Mouse (Mus musculus): Measurements from ENCODE around the gene Hhatl. TPM values are rescaled to one million over a fixed set of nuclear protein-coding genes. Genes with fewer than 3 reads are reported as not detected.

Hhatl gene
- polyA plus RNA-seq, 1 experiment from 2014 or later, result 0.15 TPM

- WGBS, result 93% methylated on average over 19 of the region's 19 CpGs
- ATAC-seq (ENCODE audit: low FRiP score), result no peak
- H3K27me3 ChIP-seq, result no peaks in the 10 kb centered on the region
- no peaks in the 10 kb centered on the region for H3K9me3 ChIP-seq (replicated peaks)
- H3K27ac ChIP-seq, result no peak overlapping the region
- H3K4me2 ChIP-seq (replicated peaks), result no peak overlapping the region
- H3K4me3 ChIP-seq, result no peak overlapping the region
- peaks cover 26% of the 10 kb centered on the region for H3K4me1 ChIP-seq
- no peak overlapping the region for H3K9ac ChIP-seq
- peaks cover 58% of the 10 kb centered on the region for H3K36me3 ChIP-seq
Observed at GRCm38 (mm10) chr9:121763716-121764115, 28.6 kb downstream of the Hhatl start.

- H3K9ac ChIP-seq, result no peak overlapping the region
- H3K4me1 ChIP-seq, result peaks cover 35% of the 10 kb centered on the region
- ATAC-seq (ENCODE audit: low FRiP score), result no peak
- no peaks in the 10 kb centered on the region for H3K9me3 ChIP-seq (replicated peaks)
- H3K4me3 ChIP-seq, result no peak overlapping the region
- H3K27me3 ChIP-seq, result no peaks in the 10 kb centered on the region
- peaks cover 49% of the 10 kb centered on the region for H3K36me3 ChIP-seq
- no peak overlapping the region for H3K4me2 ChIP-seq (replicated peaks)
- 85% methylated on average over 25 of the region's 25 CpGs for WGBS
- H3K27ac ChIP-seq, result no peak overlapping the region
Observed at GRCm38 (mm10) chr9:121762761-121763160, 29.5 kb downstream of the Hhatl start.

- Histone ChIP-seq H3K4me1 (peaks cover 39% of the 10 kb centered on the region), H3K27me3 (no peaks in the 10 kb centered on the region), H3K4me3 (no peak overlapping the region), H3K9me3 (replicated peaks) (no peaks in the 10 kb centered on the region), H3K4me2 (replicated peaks) (no peak overlapping the region), H3K36me3 (peaks cover 44% of the 10 kb centered on the region), H3K9ac (no peak overlapping the region), H3K27ac (no peak overlapping the region)
- 83% methylated on average over 10 of the region's 10 CpGs for WGBS
- no peak for ATAC-seq (ENCODE audit: low FRiP score)
Observed at GRCm38 (mm10) chr9:121762248-121762647, 30.1 kb downstream of the Hhatl start.

GRCm38 (mm10) chr9:121761787-121762186, 30.5 kb downstream of the Hhatl start:
- Histone ChIP-seq H3K9ac (0 out of 2 replicates have a peak overlapping the region, but pooled peaks have one; percentile 2), H3K4me2 (replicated peaks) (0 out of 2 replicates have a peak overlapping the region, but pooled peaks have one; percentile 95), H3K4me1 (peaks cover 39% of the 10 kb centered on the region), H3K36me3 (peaks cover 42% of the 10 kb centered on the region), H3K27ac (peak overlapping the region; percentile 12; the same call in 1 of the 2 replicates), H3K4me3 (no peak overlapping the region), H3K27me3 (no peaks in the 10 kb centered on the region), H3K9me3 (replicated peaks) (no peaks in the 10 kb centered on the region)
- ATAC-seq (ENCODE audit: low FRiP score), result no peak
- 64% methylated on average over 8 of the region's 8 CpGs for WGBS

- Histone ChIP-seq H3K9me3 (replicated peaks) (no peaks in the 10 kb centered on the region), H3K27ac (0 out of 2 replicates have a peak overlapping the region, but pooled peaks have one; percentile 91), H3K9ac (peak overlapping the region; percentile 94), H3K27me3 (no peaks in the 10 kb centered on the region), H3K4me3 (peak overlapping the region; percentile 89), H3K4me2 (replicated peaks) (peak overlapping the region; percentile 95), H3K36me3 (peaks cover 38% of the 10 kb centered on the region), H3K4me1 (peaks cover 39% of the 10 kb centered on the region)
- no peak for ATAC-seq (ENCODE audit: low FRiP score)
- WGBS, result 62% methylated on average over 10 of the region's 10 CpGs
Observed at GRCm38 (mm10) chr9:121761091-121761665, 31.1 kb downstream of the Hhatl start.

GRCm38 (mm10) chr9:121760271-121761090, 31.8 kb downstream of the Hhatl start:
- 1% methylated on average over 43 of the region's 43 CpGs for WGBS
- ATAC-seq (ENCODE audit: low FRiP score), result peak; percentile 53
- Histone ChIP-seq H3K4me1 (peaks cover 39% of the 10 kb centered on the region), H3K27me3 (no peaks in the 10 kb centered on the region), H3K36me3 (peaks cover 35% of the 10 kb centered on the region), H3K9ac (peak overlapping the region; percentile 94), H3K27ac (peak overlapping the region; percentile 91), H3K9me3 (replicated peaks) (no peaks in the 10 kb centered on the region), H3K4me3 (peak overlapping the region; percentile 89), H3K4me2 (replicated peaks) (peak overlapping the region; percentile 95)

- peak within 1 kb of the TSS; percentile 89 for H3K4me3 ChIP-seq
- 1% methylated on average over 73 of the region's 97 CpGs for WGBS
- peak; percentile 83 for ATAC-seq (ENCODE audit: low FRiP score)
- H3K4me1 ChIP-seq, result peaks cover 37% of the 10 kb centered on the region
- H3K27me3 ChIP-seq, result no peaks in the 10 kb centered on the region
- peak within 1 kb of the TSS; percentile 91 for H3K27ac ChIP-seq
- H3K9me3 ChIP-seq (replicated peaks), result no peaks in the 10 kb centered on the region
- peaks cover 35% of the 10 kb centered on the region for H3K36me3 ChIP-seq
- peak within 1 kb of the TSS; percentile 95 for H3K4me2 ChIP-seq (replicated peaks)
- H3K9ac ChIP-seq, result peak within 1 kb of the TSS; percentile 94
Observed at GRCm38 (mm10) chr9:121759091-121760081, 32.9 kb downstream of the Hhatl start, which contains the start of gene Zfp651. Zfp651 (plus strand) TSS chr9:121759330.

GRCm38 (mm10) chr9:121757835-121758814, 34.2 kb downstream of the Hhatl start:
- peak overlapping the region; percentile 44 for H3K27ac ChIP-seq
- H3K4me2 ChIP-seq (replicated peaks), result peak overlapping the region; percentile 95
- H3K4me1 ChIP-seq, result peaks cover 36% of the 10 kb centered on the region
- ATAC-seq (ENCODE audit: low FRiP score), result no peak
- peak overlapping the region; percentile 94 for H3K9ac ChIP-seq
- WGBS, result 51% methylated on average over 10 of the region's 10 CpGs
- H3K27me3 ChIP-seq, result no peaks in the 10 kb centered on the region
- peaks cover 33% of the 10 kb centered on the region for H3K36me3 ChIP-seq
- peak overlapping the region; percentile 89 for H3K4me3 ChIP-seq
- H3K9me3 ChIP-seq (replicated peaks), result no peaks in the 10 kb centered on the region

GRCm38 (mm10) chr9:121757432-121757831, 34.9 kb downstream of the Hhatl start:
- ATAC-seq (ENCODE audit: low FRiP score), result no peak
- Histone ChIP-seq H3K27me3 (no peaks in the 10 kb centered on the region), H3K9ac (no peak overlapping the region), H3K4me3 (no peak overlapping the region), H3K27ac (peak overlapping the region; percentile 44; the same call in 1 of the 2 replicates), H3K36me3 (peaks cover 33% of the 10 kb centered on the region), H3K4me1 (peaks cover 36% of the 10 kb centered on the region), H3K4me2 (replicated peaks) (no peak overlapping the region), H3K9me3 (replicated peaks) (no peaks in the 10 kb centered on the region)
- WGBS, result 71% methylated on average over 3 of the region's 3 CpGs

- Histone ChIP-seq H3K4me3 (no peak overlapping the region), H3K4me2 (replicated peaks) (no peak overlapping the region), H3K36me3 (peaks cover 39% of the 10 kb centered on the region), H3K9ac (no peak overlapping the region), H3K27me3 (no peaks in the 10 kb centered on the region), H3K27ac (no peak overlapping the region), H3K4me1 (peaks cover 31% of the 10 kb centered on the region), H3K9me3 (replicated peaks) (no peaks in the 10 kb centered on the region)
- ATAC-seq (ENCODE audit: low FRiP score), result no peak
- WGBS, result 90% methylated on average over 3 of the region's 3 CpGs
Observed at GRCm38 (mm10) chr9:121756785-121757184, 35.5 kb downstream of the Hhatl start.

GRCm38 (mm10) chr9:121754624-121755023, 37.7 kb downstream of the Hhatl start:
- ATAC-seq (ENCODE audit: low FRiP score), result no peak
- 89% methylated on average over 3 of the region's 3 CpGs for WGBS

More at GRCm38 (mm10) chr9:121754624-121755023, 37.7 kb downstream of the Hhatl start:
- no peaks in the 10 kb centered on the region for H3K27me3 ChIP-seq
- H3K4me1 ChIP-seq, result peaks cover 17% of the 10 kb centered on the region
- no peaks in the 10 kb centered on the region for H3K9me3 ChIP-seq (replicated peaks)
- no peak overlapping the region for H3K27ac ChIP-seq
- no peak overlapping the region for H3K9ac ChIP-seq
- no peak overlapping the region for H3K4me2 ChIP-seq (replicated peaks)
- no peak overlapping the region for H3K4me3 ChIP-seq
- peaks cover 61% of the 10 kb centered on the region for H3K36me3 ChIP-seq

Measured in hindbrain, embryonic 12.5 days (tissue).